Mouse (Mus musculus) testis, adult 2 months (tissue): ENCODE results near the gene Dgcr2. TPM values are rescaled to one million over a fixed set of nuclear protein-coding genes. Genes with fewer than 3 reads are reported as not detected.

Experiments
- H3K27ac ChIP-seq: fragments of 200-500 bp; 2 replicates; pipeline ENCODE4 v1.5.1; 2012; ENCODE audit warnings: low read depth, low read length; ENCODE audit not compliant: control insufficient read depth, insufficient read depth
- H3K27me3 ChIP-seq: fragments of 200-500 bp; 2 replicates; pipeline ENCODE4 v1.6.1; 2012; ENCODE audit warnings: mild to moderate bottlenecking, low read length, moderate library complexity; ENCODE audit not compliant: control insufficient read depth, insufficient read depth
- H3K36me3 ChIP-seq: fragments of 200-500 bp; 2 replicates; pipeline ENCODE4 v1.6.1; 2012; ENCODE audit warnings: mild to moderate bottlenecking, low read length; ENCODE audit not compliant: control insufficient read depth, insufficient read depth
- H3K4me1 ChIP-seq: fragments of 200-500 bp; 2 replicates; pipeline ENCODE4 v1.6.1; 2012; ENCODE audit warnings: low read length; ENCODE audit not compliant: control insufficient read depth, insufficient read depth
- H3K4me3 ChIP-seq: fragments of 200-500 bp; 2 replicates; pipeline ENCODE4 v1.5.1; 2012; ENCODE audit warnings: low read depth, mild to moderate bottlenecking, low read length, moderate library complexity, mixed read lengths; ENCODE audit not compliant: control insufficient read depth
- CTCF ChIP-seq: fragments of 200-500 bp; IDR thresholded peaks from 2 replicates; pipeline ENCODE4 v1.5.1; 2012; ENCODE audit warnings: low read depth, mild to moderate bottlenecking, inconsistent platforms, low read length, moderate library complexity; ENCODE audit not compliant: control insufficient read depth, insufficient read depth, insufficient replicate concordance
- POLR2A ChIP-seq: fragments of 200-500 bp; IDR thresholded peaks from 2 replicates; pipeline ENCODE4 v1.6.1; 2012; ENCODE audit warnings: low read depth, mild to moderate bottlenecking, inconsistent platforms, low read length, moderate library complexity; ENCODE audit not compliant: control insufficient read depth
- polyA plus RNA-seq: library from polyadenylated mRNA; depleted of rRNA; stranded (reverse); fragments of >200 nt; gene quantifications from 2 replicates; pipeline ENCODE4 v1.2.3, GENCODE M21; 2012; rRNA removed

The Dgcr2 gene
- 259 and 263 TPM in 2 replicates for polyA plus RNA-seq

DNA sequence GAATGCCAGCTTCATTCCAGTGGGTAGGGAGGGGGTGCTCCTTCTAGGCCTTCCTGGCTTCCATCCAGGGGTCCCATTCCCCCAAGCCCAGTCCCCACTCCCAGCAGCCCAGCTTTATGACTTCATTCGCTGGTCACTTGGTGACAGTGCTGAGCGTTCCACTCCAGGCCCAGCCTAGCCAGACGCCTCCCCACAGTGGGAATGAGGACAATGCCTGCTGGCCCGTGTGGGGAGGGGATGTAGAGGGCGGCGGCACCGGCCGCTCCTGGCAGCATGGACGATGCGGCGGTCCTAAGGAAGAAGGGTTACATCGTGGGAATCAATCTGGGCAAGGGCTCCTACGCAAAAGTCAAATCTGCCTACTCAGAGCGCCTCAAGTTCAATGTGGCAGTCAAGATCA, at the start of gene Dgcr2, which contains the start of gene Tssk2:
Dgcr2 (minus strand) TSS at position 101 of the 400 bp plus-strand sequence.
Tssk2 (plus strand) TSS at position 176 of the 400 bp plus-strand sequence.
- Histone ChIP-seq H3K4me1 (no peaks in the 10 kb centered on the region), H3K27me3 (no peaks in the 10 kb centered on the region), H3K36me3 (0 out of 2 replicates have a peak, but pooled peaks cover 3% of the 10 kb centered on the region), H3K4me3 (peak within 1 kb of the TSS; percentile 90), H3K27ac (peak within 1 kb of the TSS; percentile 70)
- TF ChIP-seq POLR2A (peak; percentile 48; the same call in 1 of the 2 replicates), CTCF (no peak)

GRCm38 (mm10) chr16:17945081-17945831, 46.9 kb upstream of the Dgcr2 start:
- no peaks in the 10 kb centered on the region for H3K36me3 ChIP-seq
- no peaks in the 10 kb centered on the region for H3K27me3 ChIP-seq
- H3K4me3 ChIP-seq, result no peak overlapping the region
- no peaks in the 10 kb centered on the region for H3K4me1 ChIP-seq
- H3K27ac ChIP-seq, result no peak overlapping the region
- no peak for TF ChIP-seq CTCF
- no peak for TF ChIP-seq POLR2A

- Histone ChIP-seq H3K4me3 (no peak overlapping the region), H3K36me3 (no peaks in the 10 kb centered on the region), H3K4me1 (no peaks in the 10 kb centered on the region), H3K27me3 (no peaks in the 10 kb centered on the region), H3K27ac (peak overlapping the region; percentile 57)
- TF ChIP-seq CTCF, result no peak
- TF ChIP-seq POLR2A, result no peak
Measured at GRCm38 (mm10) chr16:17943466-17943865, 45.1 kb upstream of the Dgcr2 start.

DNA sequence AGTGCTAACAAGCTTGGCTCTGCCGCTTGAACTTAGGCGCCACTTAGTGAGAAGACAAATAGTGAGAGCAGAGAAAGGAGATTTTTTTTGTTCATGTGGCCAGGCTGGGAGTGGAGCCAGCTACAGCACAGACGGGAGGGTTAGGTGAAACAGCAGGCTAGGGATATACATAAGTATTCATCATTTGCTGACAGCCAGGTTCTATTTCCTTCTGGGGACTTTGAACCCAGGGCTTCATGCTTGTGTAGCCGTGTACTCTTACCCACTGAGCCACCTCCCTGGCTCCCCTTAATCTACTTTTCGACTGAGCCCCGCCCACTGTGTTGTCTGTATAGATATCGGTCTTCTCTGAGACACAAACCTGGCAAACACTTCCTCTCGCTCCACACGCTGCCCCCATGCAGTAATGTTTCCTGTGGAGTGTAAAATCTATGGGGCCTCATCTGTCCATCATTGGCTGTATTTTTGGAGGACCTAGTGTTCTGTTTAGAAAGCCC, 40.9 kb upstream of the Dgcr2 start:
- H3K4me3 ChIP-seq, result no peak overlapping the region
- H3K4me1 ChIP-seq, result no peaks in the 10 kb centered on the region
- H3K27ac ChIP-seq, result no peak overlapping the region
- TF ChIP-seq CTCF (no peak), POLR2A (no peak)
- H3K27me3 ChIP-seq, result no peaks in the 10 kb centered on the region
- no peaks in the 10 kb centered on the region for H3K36me3 ChIP-seq

GRCm38 (mm10) chr16:17938821-17939220, 40.5 kb upstream of the Dgcr2 start:
- no peaks in the 10 kb centered on the region for H3K4me1 ChIP-seq
- TF ChIP-seq POLR2A (no peak), CTCF (peak; percentile 58; the same call in 1 of the 2 replicates)
- no peaks in the 10 kb centered on the region for H3K27me3 ChIP-seq
- no peaks in the 10 kb centered on the region for H3K36me3 ChIP-seq
- no peak overlapping the region for H3K4me3 ChIP-seq
- no peak overlapping the region for H3K27ac ChIP-seq

GRCm38 (mm10) chr16:17938187-17938586, 39.8 kb upstream of the Dgcr2 start:
- Histone ChIP-seq H3K27me3 (no peaks in the 10 kb centered on the region), H3K36me3 (no peaks in the 10 kb centered on the region), H3K4me3 (no peak overlapping the region), H3K4me1 (no peaks in the 10 kb centered on the region), H3K27ac (no peak overlapping the region)
- TF ChIP-seq POLR2A (no peak), CTCF (no peak)

DNA sequence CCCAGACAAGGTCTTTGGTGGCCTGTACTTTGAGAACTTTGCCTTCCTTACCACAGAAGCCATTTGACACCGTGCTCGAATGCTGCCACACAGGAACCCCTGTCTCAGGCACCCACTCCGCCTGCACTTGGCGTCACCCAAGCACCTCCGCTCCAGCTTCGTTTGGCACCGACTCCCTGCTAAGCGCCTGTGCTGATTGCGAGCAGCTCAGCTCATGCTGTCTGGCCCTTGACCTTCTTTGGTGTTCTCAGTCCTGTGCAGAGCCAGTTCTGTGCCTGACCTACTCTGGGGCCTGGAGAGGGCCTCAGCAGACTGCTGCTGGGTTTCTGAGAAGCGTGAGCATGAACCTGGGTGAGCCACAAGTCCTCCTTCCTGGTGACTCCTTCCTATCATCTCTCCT, 38.4 kb upstream of the Dgcr2 start:
- Histone ChIP-seq H3K36me3 (no peaks in the 10 kb centered on the region), H3K4me3 (no peak overlapping the region)

GRCm38 (mm10) chr16:17934445-17934910, 36.1 kb upstream of the Dgcr2 start:
- Histone ChIP-seq H3K36me3 (no peaks in the 10 kb centered on the region), H3K4me3 (no peak overlapping the region), H3K27me3 (no peaks in the 10 kb centered on the region), H3K4me1 (no peaks in the 10 kb centered on the region), H3K27ac (no peak overlapping the region)
- no peak for TF ChIP-seq POLR2A
- TF ChIP-seq CTCF, result no peak

More for the DNA sequence above, 38.4 kb upstream of the Dgcr2 start:
- Histone ChIP-seq H3K27me3 (no peaks in the 10 kb centered on the region), H3K27ac (no peak overlapping the region), H3K4me1 (no peaks in the 10 kb centered on the region)
- no peak for TF ChIP-seq POLR2A
